Mouse (Mus musculus) left cerebral cortex, adult 2 months (tissue): Measurements from ENCODE around the gene Nrde2. TPM values are rescaled to one million over a fixed set of nuclear protein-coding genes. Genes with fewer than 3 reads are reported as not detected.

ENCODE experiments used
- DNase-seq, 2 experiments: peaks; one replicate each; pipeline ENCODE4 v3.0.0; 2021 to 2022; ENCODE audit warnings: low spot score in 2 of 2, mixed read lengths in 1 of 2; ENCODE audit errors: extremely low spot score in 1 of 2
- H3K27ac ChIP-seq: fragments of 200-600 bp; 2 replicates; pipeline ENCODE4 v1.8.1; 2022
- H3K4me3 ChIP-seq: fragments of 200-600 bp; 2 replicates; pipeline ENCODE4 v1.8.1; 2022
- CTCF ChIP-seq: fragments of 200-600 bp; IDR thresholded peaks from 2 replicates; pipeline ENCODE4 v1.8.1; 2022; ENCODE audit warnings: antibody characterized with exemption, mild to moderate bottlenecking, moderate library complexity
- intact Hi-C: fragments of 180-260 bp; cut with DNase I; formaldehyde crosslinking; loops from one replicate; pipeline ENCODE4 v1.15.1; 2025
- total RNA-seq, 2 experiments: library from RNA; stranded (reverse); gene quantifications; 2 replicates each; pipeline ENCODE4 v1.2.3; 2021

The Nrde2 gene
- total RNA-seq, 2 experiments from 2014 or later: 17.3 to 21.9 TPM

DNA sequence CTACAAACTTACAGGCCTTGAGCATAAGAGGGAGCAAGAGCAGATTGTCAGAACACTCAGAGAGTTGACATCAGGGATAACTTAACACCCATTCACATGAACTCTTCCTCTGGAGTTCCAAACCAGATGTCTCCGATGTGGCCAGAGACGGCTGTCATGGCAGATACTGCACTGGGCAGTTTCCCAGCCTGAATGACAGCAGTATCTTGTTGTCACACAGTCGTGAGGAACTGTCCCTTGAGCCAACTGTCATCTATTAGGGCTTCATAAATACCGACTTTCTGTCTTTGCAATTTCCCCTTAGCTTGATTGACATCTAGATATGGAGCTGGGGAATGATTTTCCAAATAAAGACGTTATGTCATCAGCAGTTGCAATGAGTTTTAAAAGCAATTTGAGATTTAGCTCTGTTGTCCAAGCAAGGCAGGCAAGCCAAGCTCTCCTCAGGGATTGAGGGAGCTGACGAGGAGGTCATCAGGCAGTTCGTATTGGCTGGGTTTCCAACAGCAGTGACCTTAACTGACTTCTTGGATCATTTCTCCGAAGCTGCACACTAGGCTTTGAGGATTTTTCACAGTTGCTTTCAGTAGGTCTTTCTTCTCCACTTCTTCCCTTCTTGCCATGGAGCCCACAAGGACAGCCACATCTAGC is 79.7 kb downstream of the Nrde2 start:
- Histone ChIP-seq H3K4me3 (no peak overlapping the region), H3K27ac (no peak overlapping the region)
- no peak for TF ChIP-seq CTCF
- DNase-seq: no peak
- intact Hi-C loops: no loop called here

DNA sequence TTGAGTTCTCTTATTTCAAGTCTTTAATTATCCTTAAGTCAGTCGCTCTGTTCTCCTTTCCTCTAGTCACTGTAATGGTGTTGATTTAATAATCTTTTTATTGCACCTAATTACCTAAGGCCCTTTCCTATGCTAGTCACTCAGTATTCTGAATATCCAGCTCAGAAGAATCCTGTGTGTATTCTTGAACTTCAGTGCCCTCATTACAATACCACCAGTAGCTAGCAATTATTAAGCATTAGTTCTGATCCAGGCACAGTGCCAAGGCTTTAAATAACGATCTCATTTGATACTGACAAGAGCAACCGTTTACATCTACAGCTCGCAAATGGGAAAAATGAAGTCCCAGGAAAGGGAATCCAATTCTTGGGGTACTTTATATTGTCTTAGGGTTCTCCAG is 83.7 kb downstream of the Nrde2 start:
- no peak for DNase-seq
- no peak overlapping the region for H3K4me3 ChIP-seq
- intact Hi-C loops: no loop called here
- no peak overlapping the region for H3K27ac ChIP-seq
- no peak for TF ChIP-seq CTCF

Other genes starting within 250 kb of the Nrde2 start
- gene Kcnk13, start 195.2 kb downstream of the Nrde2 start, total RNA-seq: 10 to 100 TPM in 1 of 2 experiments, 1 to 10 TPM in 1; 6.8 to 10.4 TPM
- gene Psmc1, start 49.5 kb downstream of the Nrde2 start, total RNA-seq: 100 to 1,000 TPM; 185 to 216 TPM
- gene Calm1, start 39.8 kb upstream of the Nrde2 start, total RNA-seq: 1,000 to 10,000 TPM; 2,238 to 2,247 TPM